Mouse (Mus musculus): ENCODE results near the gene Sstr4. TPM values are rescaled to one million over a fixed set of nuclear protein-coding genes. Genes with fewer than 3 reads are reported as not detected.

Sstr4 gene
- polyA plus RNA-seq (2014; fragmentation: Illumina TruSeq; extraction: RNeasy Lipid Tissue Mini Kit (QIAGEN cat#74804); ENCODE audit: low read depth, low replicate concordance): not detected

GRCm38 (mm10) chr2:148395131-148396051 lies at the start of gene Sstr4:
Gene Sstr4 (plus strand): TSS chr2:148395344.

GRCm38 (mm10) chr2:148407870-148408760 lies 13.0 kb downstream of the Sstr4 start, which contains the start of gene Thbd:
Gene Thbd (minus strand): TSS chr2:148408188.

DNA sequence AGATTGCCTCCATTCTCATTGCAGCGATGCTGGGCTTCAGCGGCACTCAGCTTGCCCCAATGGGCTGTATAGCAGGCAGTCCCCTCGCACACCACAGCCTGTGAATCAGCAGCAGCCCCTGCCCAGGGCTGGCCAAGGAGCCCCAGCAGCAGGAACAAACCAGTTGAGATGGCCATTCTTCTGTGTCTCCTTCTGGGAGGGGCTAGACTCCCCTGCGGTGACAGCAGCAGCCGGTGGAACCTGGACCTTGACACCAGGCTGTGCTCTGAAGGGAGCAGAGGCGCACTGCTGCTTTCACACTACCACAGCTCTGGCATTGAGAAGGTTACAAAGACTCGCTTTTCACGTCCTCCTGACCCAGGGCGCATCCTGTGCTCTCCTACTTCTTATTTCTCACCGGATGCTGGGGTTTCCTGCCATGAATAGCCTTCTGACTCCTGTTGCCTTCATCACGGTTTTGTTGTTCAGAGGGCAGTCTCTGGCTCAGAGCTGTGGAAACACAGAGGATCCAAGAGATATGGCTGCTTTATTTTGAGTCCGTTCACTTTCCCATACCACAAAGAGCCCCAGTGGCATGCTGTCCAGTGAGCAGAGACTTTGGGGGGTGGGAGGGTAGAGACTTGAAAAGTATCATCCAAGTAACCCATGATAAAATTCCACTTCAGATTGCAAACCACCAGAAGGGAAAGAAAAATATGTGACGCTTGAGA lies 48.3 kb downstream of the Sstr4 start, which contains the start of gene Cd93:
Gene Cd93 (minus strand): TSS at position 315 of the 710 bp plus-strand sequence.

Other genes with a start within 250 kb of the Sstr4 start
- 27.4 TPM for gene Thbd, start 12.8 kb downstream of the Sstr4 start, polyA plus RNA-seq (2014; fragmentation: Illumina TruSeq; extraction: RNeasy Lipid Tissue Mini Kit (QIAGEN cat#74804); ENCODE audit: low read depth, low replicate concordance)
- 20.2 TPM for gene Cd93, start 48.2 kb downstream of the Sstr4 start, polyA plus RNA-seq (2014; fragmentation: Illumina TruSeq; extraction: RNeasy Lipid Tissue Mini Kit (QIAGEN cat#74804); ENCODE audit: low read depth, low replicate concordance)